Mouse (Mus musculus) megakaryocyte, embryonic 14.5 days (primary cell): ENCODE results near the gene Tfap2a.

Experiments
- FLI1 ChIP-seq: IDR thresholded peaks from 2 replicates; pipeline ENCODE4 v1.6.1; 2012; ENCODE audit warnings: low read length, inconsistent platforms, mixed read lengths
- GATA1 ChIP-seq: IDR thresholded peaks from 3 replicates; pipeline ENCODE4 v1.6.1; 2012; ENCODE audit warnings: mixed read lengths, low read length, inconsistent platforms, borderline replicate concordance

DNA sequence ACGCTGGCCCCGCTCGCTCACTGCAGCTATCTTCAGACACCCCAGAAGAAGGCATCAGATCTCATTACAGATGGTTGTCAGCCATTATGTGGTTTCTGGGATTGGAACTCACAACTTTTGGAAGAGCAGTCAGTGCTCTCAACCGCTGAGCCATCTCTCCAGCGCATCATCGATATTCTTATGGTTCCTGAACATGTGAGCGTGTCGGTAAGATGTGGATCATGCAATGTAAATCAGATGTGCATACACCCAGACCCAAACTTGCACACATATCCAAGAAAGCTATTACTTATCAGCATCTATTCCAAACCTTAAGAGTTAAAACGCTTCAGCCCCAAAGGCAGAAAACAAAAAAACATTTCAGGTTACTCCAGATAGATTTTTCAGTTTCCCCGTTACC is 15.9 kb upstream of the Tfap2a start:
- TF ChIP-seq GATA1 (no peak), FLI1 (no peak)
